Mouse (Mus musculus) heart, adult 2 months (tissue): Measurements from ENCODE around the gene Snrpa1. TPM values are rescaled to one million over a fixed set of nuclear protein-coding genes. Genes with fewer than 3 reads are reported as not detected.

Experiments used
- DNase-seq, 2 experiments: peaks; one replicate each; pipeline ENCODE4 v3.0.0; 2021
- H3K27ac ChIP-seq: fragments of 200-600 bp; 2 replicates; pipeline ENCODE4 v1.8.1; 2022
- H3K27me3 ChIP-seq: fragments of 200-500 bp; 2 replicates; pipeline ENCODE4 v1.6.1; 2012; ENCODE audit warnings: mild to moderate bottlenecking, low read length, inconsistent platforms, mixed read lengths; ENCODE audit not compliant: control insufficient read depth, insufficient read depth
- H3K36me3 ChIP-seq: fragments of 200-500 bp; 2 replicates; pipeline ENCODE4 v1.6.1; 2012; ENCODE audit warnings: low read length, inconsistent platforms; ENCODE audit not compliant: control insufficient read depth, insufficient read depth
- H3K4me1 ChIP-seq: fragments of 200-500 bp; 2 replicates; pipeline ENCODE4 v1.6.1; 2011; ENCODE audit warnings: low read length; ENCODE audit not compliant: control insufficient read depth, insufficient read depth
- H3K4me3 ChIP-seq: fragments of 200-600 bp; 2 replicates; pipeline ENCODE4 v1.8.1; 2022
- H3K79me2 ChIP-seq: fragments of 200-500 bp; replicated peaks from 2 replicates; pipeline ENCODE4 v1.6.1; 2012; ENCODE audit warnings: mild to moderate bottlenecking, inconsistent platforms, low read length, moderate library complexity, mixed read lengths; ENCODE audit not compliant: control insufficient read depth, insufficient read depth
- H3K9ac ChIP-seq: fragments of 200-500 bp; 2 replicates; pipeline ENCODE4 v1.6.1; 2012; ENCODE audit warnings: low read depth, mild to moderate bottlenecking, control low read depth, inconsistent platforms, low read length, mixed read lengths
- CTCF ChIP-seq: fragments of 200-600 bp; IDR thresholded peaks from 2 replicates; pipeline ENCODE4 v1.8.1; 2022; ENCODE audit warnings: antibody characterized with exemption, mild to moderate bottlenecking, moderate library complexity
- EP300 ChIP-seq: fragments of 200-500 bp; IDR thresholded peaks from 2 replicates; pipeline ENCODE4 v1.6.1; 2011; ENCODE audit warnings: low read depth, low read length, control low read depth; ENCODE audit not compliant: insufficient read depth
- whole genome bisulfite sequencing: fragments of 180-500 bp; shearing (Covaris S2); methylation state at CpG from one replicate; pipeline ENCODE4 v1.1.7; 2018; 5-methylcytosine and 5-hydroxymethylcytosine counted together
- intact Hi-C: fragments of 180-260 bp; cut with DNase I; formaldehyde crosslinking; loops from one replicate; pipeline ENCODE4 v1.15.1; 2025
- polyA plus RNA-seq: library from polyadenylated mRNA; depleted of rRNA; stranded (reverse); fragments of >200 nt; gene quantifications from 2 replicates; pipeline ENCODE4 v1.2.3, GENCODE M21; 2012; rRNA removed
- total RNA-seq, 2 experiments: library from RNA; stranded (reverse); gene quantifications; 2 replicates each; pipeline ENCODE4 v1.2.3; 2021

Snrpa1 gene
- total and polyA plus RNA-seq, 3 experiments = 9.3 to 22.3 (median 21.7) TPM

DNA sequence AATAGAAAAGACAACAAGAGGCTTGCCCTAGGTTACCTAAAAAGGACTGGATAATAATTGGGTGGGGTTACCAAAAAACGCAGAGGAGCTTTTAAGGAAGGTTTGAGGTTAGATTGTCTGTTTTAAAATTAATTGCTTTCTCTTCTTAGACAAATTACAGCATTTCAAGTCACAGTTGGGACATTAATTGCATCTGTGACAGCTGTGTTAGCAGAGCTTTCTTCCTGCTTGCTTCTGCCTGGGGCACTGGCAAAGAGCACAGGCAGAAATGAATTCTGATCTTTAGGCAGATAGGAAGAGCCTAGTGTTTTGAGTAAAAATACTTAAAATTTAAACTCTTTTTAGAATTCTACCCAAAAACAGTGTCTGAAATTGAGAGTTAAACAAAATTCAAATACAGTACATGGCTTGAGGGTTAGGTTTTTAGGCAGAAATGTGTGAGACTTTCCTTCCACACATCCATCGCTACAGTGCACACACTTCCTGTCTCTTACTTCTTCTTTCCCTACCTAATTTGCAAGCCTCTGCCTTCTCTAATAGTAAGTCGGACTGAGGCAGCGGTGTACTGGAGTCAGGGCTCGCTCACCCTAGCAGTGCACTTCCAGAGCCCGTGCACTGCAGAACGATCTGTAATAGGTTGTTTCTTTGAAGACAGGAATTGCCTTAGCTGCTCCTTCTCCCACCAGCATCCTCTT, 62.0 kb downstream of the Snrpa1 start:
- peaks cover 18% of the 10 kb centered on the region for H3K4me1 ChIP-seq
- peaks cover 10% of the 10 kb centered on the region for H3K79me2 ChIP-seq
- no peak overlapping the region for H3K9ac ChIP-seq
- no peak overlapping the region for H3K27ac ChIP-seq
- H3K36me3 ChIP-seq = peaks cover 7% of the 10 kb centered on the region; the same call in 1 of the 2 replicates
- intact Hi-C loops = no loop called here
- H3K27me3 ChIP-seq = no peaks in the 10 kb centered on the region
- no peak for DNase-seq
- H3K4me3 ChIP-seq = no peak overlapping the region
- 73% methylated on average over 7 of the region's 7 CpGs for WGBS
- TF ChIP-seq EP300 = no peak
- TF ChIP-seq CTCF = no peak

Other genes starting within 250 kb of the Snrpa1 start
- gene Pcsk6, start 197.3 kb upstream of the Snrpa1 start, total RNA-seq = 10 to 100 TPM; 36.0 to 44.0 TPM
- 27.9 and 41.2 TPM in 2 replicates for gene Pcsk6, start 197.3 kb upstream of the Snrpa1 start, polyA plus RNA-seq
- gene Gm45213, start 15.4 kb upstream of the Snrpa1 start, total RNA-seq = not detected
- gene Gm45213, start 15.4 kb upstream of the Snrpa1 start, polyA plus RNA-seq = not detected in 2 replicates
- 10 to 100 TPM; 34.1 to 43.7 TPM for gene Selenos, start 20.6 kb downstream of the Snrpa1 start, total RNA-seq
- 32.5 and 43.5 TPM in 2 replicates for gene Selenos, start 20.6 kb downstream of the Snrpa1 start, polyA plus RNA-seq
- gene Chsy1, start 50.5 kb downstream of the Snrpa1 start, total RNA-seq = 10 to 100 TPM; 12.3 to 13.4 TPM
- 4.8 and 7.5 TPM in 2 replicates for gene Chsy1, start 50.5 kb downstream of the Snrpa1 start, polyA plus RNA-seq